Mouse (Mus musculus) G1E (cell line): Measurements from ENCODE around the gene C1qtnf9. TPM values are rescaled to one million over a fixed set of nuclear protein-coding genes. Genes with fewer than 3 reads are reported as not detected.

Experiments
- ATAC-seq: 2 replicates; pipeline ENCODE4 v1.8.0; 2016; ENCODE audit warnings: mild to moderate bottlenecking; ENCODE audit not compliant: insufficient number of reproducible peaks, poor library complexity, low FRiP score, severe bottlenecking; ENCODE audit errors: extremely low read depth
- DNase-seq: peaks from one replicate; pipeline ENCODE4 v3.0.0; 2012; ENCODE audit warnings: low spot score
- H3K27me3 ChIP-seq: 2 replicates; pipeline ENCODE4 v1.6.1; 2012; ENCODE audit warnings: mild to moderate bottlenecking, low read length, inconsistent platforms; ENCODE audit not compliant: insufficient read depth
- H3K36me3 ChIP-seq: replicated peaks from 2 replicates; pipeline ENCODE3; 2012; ENCODE audit warnings: mild to moderate bottlenecking, inconsistent platforms
- H3K4me1 ChIP-seq: 2 replicates; pipeline ENCODE4 v1.6.1; 2012; ENCODE audit warnings: low read depth, low read length, inconsistent platforms, mixed read lengths; ENCODE audit not compliant: insufficient read depth
- H3K4me3 ChIP-seq: 2 replicates; pipeline ENCODE4 v1.5.1; 2012; ENCODE audit warnings: low read depth, mild to moderate bottlenecking, inconsistent platforms, low read length, moderate library complexity, mixed read lengths
- H3K9me3 ChIP-seq: replicated peaks from 2 replicates; pipeline ENCODE4 v1.6.1; 2012; ENCODE audit warnings: inconsistent platforms
- CTCF ChIP-seq: IDR thresholded peaks from 2 replicates; pipeline ENCODE4 v1.5.1; 2012; ENCODE audit warnings: low read depth, low read length, inconsistent platforms, mixed read lengths
- GATA1 ChIP-seq: IDR thresholded peaks from 2 replicates; pipeline ENCODE4 v1.6.1; 2012; ENCODE audit warnings: borderline replicate concordance, low read length, inconsistent platforms, mixed read lengths
- GATA2 ChIP-seq: IDR thresholded peaks from 2 replicates; pipeline ENCODE4 v1.6.1; 2012; ENCODE audit warnings: low read depth, low read length, inconsistent platforms, borderline replicate concordance
- TAL1 ChIP-seq: conservative IDR thresholded peaks from 2 replicates; pipeline ENCODE4 v1.6.1; 2012; ENCODE audit warnings: low read depth, low read length, inconsistent platforms, mixed read lengths
- polyA plus RNA-seq: library from polyadenylated mRNA; stranded (reverse); fragments of >175 nt; gene quantifications from 2 replicates; pipeline ENCODE4 v1.2.3, GENCODE M21; 2012
- total RNA-seq, 2 experiments: library from RNA; stranded (forward) in 1 of 2; stranded (reverse) in 1 of 2; fragments of 200-1000 nt in 1 of 2; fragments of >200 nt in 1 of 2; fragmentation: Nextera tagmentation in 1 of 2; gene quantifications; 2 replicates each; pipeline ENCODE4 v1.2.3; 2014 to 2017

The C1qtnf9 gene
- total and polyA plus RNA-seq, 3 experiments: 0.16 TPM; not detected in 2

GRCm38 (mm10) chr14:60830096-60830495, 62.2 kb downstream of the C1qtnf9 start:
- ATAC-seq (no peak), DNase-seq (no peak)
- Histone ChIP-seq H3K27me3 (no peaks in the 10 kb centered on the region), H3K9me3 (0 out of 2 replicates have a peak, but pooled peaks cover 2% of the 10 kb centered on the region), H3K36me3 (peaks cover 48% of the 10 kb centered on the region), H3K4me3 (no peak overlapping the region), H3K4me1 (no peaks in the 10 kb centered on the region)
- TF ChIP-seq GATA2 (no peak), TAL1 (no peak), CTCF (no peak), GATA1 (no peak)

Other genes with a start within 250 kb of the C1qtnf9 start
- gene Spata13, start 134.1 kb upstream of the C1qtnf9 start, total RNA-seq (2014; fragmentation: Nextera tagmentation): not detected in 2 replicates
- gene Spata13, start 134.1 kb upstream of the C1qtnf9 start, total RNA-seq (2017): 0.71 and 1.1 TPM in 2 replicates
- gene Spata13, start 134.1 kb upstream of the C1qtnf9 start, polyA plus RNA-seq: 0.06 and 0.09 TPM in 2 replicates
- 14.3 and 17.7 TPM in 2 replicates for gene Mipep, start 16.4 kb downstream of the C1qtnf9 start, total RNA-seq (2014; fragmentation: Nextera tagmentation)
- gene Mipep, start 16.4 kb downstream of the C1qtnf9 start, total RNA-seq (2017): 17.3 and 19.3 TPM in 2 replicates
- 13.7 and 18.7 TPM in 2 replicates for gene Mipep, start 16.4 kb downstream of the C1qtnf9 start, polyA plus RNA-seq